Mouse (Mus musculus) 3T3-L1 (cell line): ENCODE measurements around the gene Tcf7l2.

Experiments used
- DNase-seq: peaks from one replicate; pipeline ENCODE4 v3.0.0-alpha.2; 2015; ENCODE audit warnings: low read depth, low spot score

The Tcf7l2 gene

GRCm38 (mm10) chr19:55793029-55793428, 51.4 kb downstream of the Tcf7l2 start:
- peak; percentile 35 for DNase-seq

- no peak for DNase-seq
These were observed 52.8 kb downstream of the Tcf7l2 start for GRCm38 (mm10) chr19:55794194-55794945.

DNA sequence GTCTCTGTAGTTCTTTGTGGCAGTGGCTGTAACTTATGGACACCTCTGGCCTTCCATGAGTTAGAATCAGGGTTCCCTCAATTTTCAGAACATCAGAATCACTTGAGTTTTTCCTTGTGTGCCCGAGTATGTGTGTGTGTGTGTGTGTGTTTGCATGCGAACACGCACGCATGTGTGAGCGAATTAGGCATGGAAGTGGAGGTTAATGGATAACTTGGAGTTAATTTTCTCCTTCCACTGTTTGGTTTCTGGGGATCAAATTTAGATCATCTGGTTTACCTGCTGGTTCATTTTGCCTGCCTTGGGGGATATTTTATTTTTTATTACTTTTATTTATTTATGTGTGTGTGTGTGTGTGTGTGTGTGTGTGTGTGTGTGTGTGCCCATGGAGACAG, 53.3 kb downstream of the Tcf7l2 start:
- no peak for DNase-seq

DNA sequence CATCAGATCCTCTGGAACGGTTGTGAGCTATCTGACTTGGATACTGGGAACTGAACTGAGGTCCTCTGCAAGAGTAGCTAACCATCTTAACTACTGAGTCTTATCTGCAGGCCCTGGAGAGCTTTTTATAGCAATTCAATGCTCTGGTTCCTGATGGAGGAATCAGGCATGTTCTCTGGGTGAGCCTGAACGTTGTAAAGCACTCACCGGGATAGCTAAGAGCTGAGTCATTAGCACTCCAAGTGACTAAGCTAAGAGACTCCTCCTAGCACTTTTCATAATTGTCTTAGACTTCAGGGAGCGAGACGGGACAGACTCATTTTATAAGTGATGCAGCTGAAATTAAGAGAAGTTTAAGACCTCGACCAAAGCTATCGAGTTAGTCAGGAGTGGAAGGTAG, 53.7 kb downstream of the Tcf7l2 start:
- peak; percentile 87 for DNase-seq

- no peak for DNase-seq
These were observed 56.2 kb downstream of the Tcf7l2 start for GRCm38 (mm10) chr19:55797834-55798233.

DNA sequence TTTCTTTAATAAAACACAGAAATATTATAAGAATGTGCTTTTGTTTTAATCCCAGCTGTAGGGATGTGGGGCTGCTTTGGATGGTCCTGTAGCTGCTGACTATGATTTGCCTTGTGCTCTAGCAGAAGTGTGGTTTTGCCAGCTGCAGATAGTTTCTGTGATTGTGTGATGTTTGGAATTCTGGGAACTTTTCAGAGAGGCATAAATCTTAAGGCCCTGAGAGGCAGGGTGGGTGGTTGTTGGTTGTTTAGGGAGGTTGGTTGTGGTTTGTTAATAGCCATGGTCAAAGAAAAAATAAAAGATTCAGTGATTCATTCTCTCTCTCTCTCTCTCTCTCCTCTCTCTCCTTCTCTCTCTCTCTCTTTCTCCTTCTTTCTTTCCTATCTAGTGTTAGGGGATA, 57.8 kb downstream of the Tcf7l2 start:
- peak; percentile 77 for DNase-seq

- DNase-seq = no peak
These were observed 58.4 kb downstream of the Tcf7l2 start for GRCm38 (mm10) chr19:55800059-55800458.

DNA sequence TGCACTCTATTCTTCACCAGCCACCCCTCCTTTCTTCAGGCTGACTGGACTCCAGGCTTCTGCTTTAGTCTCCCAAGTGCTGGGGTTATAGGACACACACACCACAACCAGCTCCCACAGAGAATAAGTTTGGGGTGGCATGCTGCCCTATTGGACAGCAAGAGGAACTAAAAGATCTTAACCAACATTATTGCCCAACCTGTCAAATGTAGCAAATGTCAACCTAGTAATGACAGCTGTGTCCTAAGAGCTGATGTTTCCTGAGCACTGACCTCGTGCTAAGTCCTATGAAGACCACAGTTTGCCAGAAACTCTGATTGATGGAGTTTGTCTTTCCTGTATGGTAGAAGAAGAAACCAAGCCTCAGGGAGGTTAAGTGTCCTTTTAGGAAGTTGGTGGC, 61.5 kb downstream of the Tcf7l2 start:
- DNase-seq = no peak

- DNase-seq = no peak
These were observed 62.2 kb downstream of the Tcf7l2 start for GRCm38 (mm10) chr19:55803797-55804196.

- DNase-seq = no peak
These were observed 63.2 kb downstream of the Tcf7l2 start for GRCm38 (mm10) chr19:55804795-55805194.

DNA sequence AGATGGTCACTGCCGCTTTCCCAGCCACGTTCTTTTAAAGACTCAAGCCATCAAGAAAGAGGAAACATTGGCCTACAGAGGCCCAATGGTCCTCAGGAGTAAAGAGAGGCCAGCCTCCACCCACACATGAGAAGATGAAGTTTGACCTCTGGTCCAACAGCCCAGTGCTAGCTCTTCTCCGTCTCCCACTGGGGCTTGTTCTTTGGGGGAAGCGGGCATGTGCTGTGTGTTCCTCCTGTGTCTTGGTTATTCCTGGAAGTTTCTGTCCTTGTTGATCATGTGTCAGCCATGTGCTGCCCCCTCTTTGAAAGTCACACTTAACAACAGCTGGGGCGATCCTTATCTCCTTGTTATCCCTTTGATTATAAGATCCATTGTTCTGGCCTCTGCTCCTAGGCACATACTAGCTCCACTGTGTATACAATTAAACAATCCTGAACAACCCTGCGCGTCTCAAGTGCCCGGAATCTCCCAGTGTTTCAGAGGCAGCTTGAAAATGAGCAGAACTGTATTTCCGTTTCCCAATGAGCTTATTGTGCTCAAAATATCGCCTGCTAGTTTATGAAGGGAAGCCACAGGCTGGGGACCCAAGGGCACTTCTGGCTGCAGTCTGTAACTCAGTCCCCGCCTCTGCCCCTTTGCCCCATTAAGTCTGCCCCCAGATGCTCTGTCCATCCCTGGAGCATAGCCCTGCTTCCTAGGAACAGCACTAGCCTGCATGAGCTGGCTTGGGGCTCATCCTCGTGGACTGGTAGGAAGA, 65.0 kb downstream of the Tcf7l2 start:
- DNase-seq = no peak

DNA sequence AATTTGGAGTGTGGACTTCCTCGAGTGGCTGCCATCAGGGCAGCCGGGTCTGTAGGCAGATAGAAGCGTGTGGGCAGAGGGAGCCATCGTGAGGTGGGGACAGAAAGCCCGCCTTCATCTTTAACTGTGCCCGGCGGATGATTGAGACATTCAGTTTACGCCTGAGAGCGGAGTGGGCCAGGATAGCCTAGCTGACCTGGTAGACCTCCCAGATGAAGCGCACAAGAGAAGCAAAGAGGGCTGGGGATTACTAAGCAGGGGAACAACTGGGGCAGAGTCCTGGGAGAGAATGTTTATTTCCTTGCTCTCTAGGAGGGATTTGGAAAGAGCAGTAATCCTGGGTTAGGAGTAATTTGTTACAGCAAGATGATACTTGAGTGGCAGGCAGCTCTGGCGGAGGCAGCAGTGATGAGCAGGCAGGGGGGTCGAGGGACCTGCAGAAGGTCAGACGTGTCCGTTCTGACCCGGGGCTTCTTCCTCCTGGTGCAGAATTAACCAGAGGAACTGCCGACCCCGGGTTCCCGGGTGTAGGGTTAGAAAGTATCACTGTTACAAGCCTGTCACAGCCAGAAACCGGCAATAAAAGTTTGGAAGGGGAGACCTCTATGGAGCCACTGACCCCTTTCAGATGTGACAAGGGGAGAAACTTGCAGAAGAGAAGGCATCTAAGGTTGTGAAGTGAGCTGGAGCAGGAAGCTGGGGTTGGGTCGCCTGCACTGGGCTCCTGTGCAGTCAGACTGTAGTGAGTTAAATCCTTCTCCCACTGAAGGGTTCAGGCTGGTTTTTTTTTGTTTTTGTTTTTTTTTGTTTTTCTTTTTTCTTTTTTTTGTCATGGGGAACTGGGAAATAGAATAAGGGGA, 65.8 kb downstream of the Tcf7l2 start:
- no peak for DNase-seq

GRCm38 (mm10) chr19:55808304-55808703, 66.7 kb downstream of the Tcf7l2 start:
- peak; percentile 52 for DNase-seq

- DNase-seq = no peak
These were observed 67.9 kb downstream of the Tcf7l2 start for GRCm38 (mm10) chr19:55809539-55809938.

DNA sequence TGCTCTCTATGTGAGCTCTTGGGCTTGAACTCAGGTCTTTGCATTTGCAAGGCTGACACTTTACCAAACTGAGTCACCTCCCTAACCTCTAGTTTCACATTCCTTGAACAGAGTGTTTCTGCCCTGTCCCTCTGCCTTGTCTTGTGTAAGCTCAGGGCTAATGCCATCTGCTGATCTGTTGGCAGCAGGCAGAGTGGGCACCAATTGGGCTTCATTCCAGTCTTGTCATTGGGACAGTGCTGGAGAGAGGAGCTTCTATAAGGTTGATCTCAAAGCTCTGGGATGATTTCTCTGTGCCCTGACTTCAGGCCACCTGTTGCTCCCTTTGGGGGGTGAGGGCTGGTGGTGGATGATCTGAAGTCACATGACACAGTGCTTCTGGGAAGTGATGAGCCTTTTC, 70.6 kb downstream of the Tcf7l2 start:
- no peak for DNase-seq

GRCm38 (mm10) chr19:55815010-55815790, 73.6 kb downstream of the Tcf7l2 start:
- DNase-seq = no peak

GRCm38 (mm10) chr19:55816974-55817373, 75.4 kb downstream of the Tcf7l2 start:
- DNase-seq = peak; percentile 44

DNA sequence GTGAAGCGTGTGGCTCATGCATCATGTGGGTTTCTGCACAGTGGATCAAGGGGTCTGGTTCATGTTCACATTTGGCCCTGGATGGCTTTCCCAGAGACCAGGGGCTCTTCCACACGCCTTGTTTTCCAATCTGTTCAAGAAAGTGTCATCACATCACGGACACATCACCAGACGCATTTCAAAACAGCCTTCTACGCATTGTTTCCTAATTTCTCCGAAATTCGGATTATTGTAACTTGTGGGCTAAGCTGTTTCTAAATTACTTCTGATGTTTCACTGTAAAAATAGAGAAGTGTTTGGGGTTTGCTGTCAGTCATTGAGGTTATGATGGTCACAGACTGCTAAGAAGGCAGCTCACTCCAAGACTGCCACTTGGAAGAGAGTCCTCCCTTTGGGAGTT, 78.6 kb downstream of the Tcf7l2 start:
- no peak for DNase-seq

DNA sequence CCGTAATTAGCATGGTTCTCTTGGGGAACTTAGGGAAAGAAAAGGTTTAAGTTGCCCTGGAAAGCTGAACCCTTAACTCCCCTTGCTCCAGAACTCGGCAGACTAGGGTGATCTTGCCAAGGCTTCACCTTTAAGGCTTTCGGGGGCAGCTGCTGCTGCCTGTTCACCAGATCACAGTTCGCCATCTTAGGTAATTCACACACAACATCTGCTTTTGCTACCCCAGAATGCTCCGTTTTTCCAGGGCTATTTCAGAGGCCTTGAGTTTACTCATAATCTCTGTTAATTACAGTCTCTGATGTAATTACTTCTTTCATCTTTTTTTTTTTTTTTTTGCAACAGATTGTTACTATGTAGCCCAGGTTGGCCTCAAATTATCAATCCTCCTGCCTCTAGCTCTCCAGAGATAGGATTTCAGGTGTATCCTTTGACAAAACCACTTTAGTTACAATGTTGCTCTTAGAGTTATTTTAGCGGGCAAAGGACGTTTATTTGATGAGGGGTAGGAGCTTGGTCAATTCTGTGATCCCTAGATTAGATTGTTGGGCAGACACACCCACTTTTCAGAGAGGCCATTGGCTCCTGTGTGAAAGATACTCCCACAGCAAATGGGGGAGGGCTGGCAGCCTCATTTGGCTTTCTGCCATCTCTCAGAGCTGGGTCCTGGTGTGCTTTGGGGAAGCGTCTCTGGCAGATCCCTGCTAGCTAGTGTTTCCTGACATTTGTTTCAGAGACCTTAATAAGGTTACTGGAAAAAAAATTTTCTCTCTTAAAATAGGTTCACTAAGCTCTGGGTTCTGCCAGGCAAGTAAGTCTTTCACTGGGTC, 83.6 kb downstream of the Tcf7l2 start:
- no peak for DNase-seq

GRCm38 (mm10) chr19:55825951-55826507, 84.4 kb downstream of the Tcf7l2 start:
- DNase-seq = no peak
